Mouse (Mus musculus) testis, postnatal 14 days (tissue): Measurements from ENCODE around the gene Aldh3a2.
A peak's percentile ranks its signal among the peaks of the same experiment; 100 is the strongest.
"Not testable (repeated sequence)": the region's sequence is repeated elsewhere in the genome, so short reads cannot be mapped to it uniquely, and the experiment has no call there.

Experiments
- DNase-seq: peaks from one replicate; pipeline ENCODE4 v3.0.0; 2021; ENCODE audit warnings: low spot score

The Aldh3a2 gene

GRCm38 (mm10) chr11:61215936-61216335 lies 51.3 kb downstream of the Aldh3a2 start:
- DNase-seq, result no peak

- DNase-seq, result no peak
These were observed 55.2 kb downstream of the Aldh3a2 start for GRCm38 (mm10) chr11:61212102-61212501.

- no peak for DNase-seq
These were observed 58.9 kb downstream of the Aldh3a2 start for GRCm38 (mm10) chr11:61208316-61208715.

- DNase-seq, result no peak
These were observed 59.6 kb downstream of the Aldh3a2 start, which contains the start of gene Aldh3a1 for GRCm38 (mm10) chr11:61207487-61208246. TSS of gene Aldh3a1 (plus strand) at chr11:61207537.

- DNase-seq, result no peak
These were observed 61.1 kb downstream of the Aldh3a2 start for GRCm38 (mm10) chr11:61206136-61206535.

GRCm38 (mm10) chr11:61205167-61205950 lies 61.9 kb downstream of the Aldh3a2 start:
- DNase-seq, result no peak

- no peak for DNase-seq
These were observed 64.5 kb downstream of the Aldh3a2 start for GRCm38 (mm10) chr11:61202810-61203209.

GRCm38 (mm10) chr11:61202186-61202585 lies 65.1 kb downstream of the Aldh3a2 start:
- DNase-seq, result no peak

- DNase-seq, result no peak
These were observed 67.5 kb downstream of the Aldh3a2 start for GRCm38 (mm10) chr11:61199620-61200362.

- DNase-seq, result no peak
These were observed 69.3 kb downstream of the Aldh3a2 start for GRCm38 (mm10) chr11:61197935-61198334.

GRCm38 (mm10) chr11:61196616-61197353 lies 70.5 kb downstream of the Aldh3a2 start:
- DNase-seq, result no peak

GRCm38 (mm10) chr11:61193392-61193791 lies 73.9 kb downstream of the Aldh3a2 start:
- peak; percentile 59 for DNase-seq

- DNase-seq, result no peak
These were observed 74.5 kb downstream of the Aldh3a2 start for GRCm38 (mm10) chr11:61192779-61193178.

- not testable (repeated sequence) for DNase-seq
These were observed 75.1 kb downstream of the Aldh3a2 start for GRCm38 (mm10) chr11:61192123-61192522.

- DNase-seq, result no peak
These were observed 76.5 kb downstream of the Aldh3a2 start for GRCm38 (mm10) chr11:61190776-61191175.

- no peak for DNase-seq
These were observed 83.4 kb downstream of the Aldh3a2 start for GRCm38 (mm10) chr11:61183820-61184219.

- DNase-seq, result no peak
These were observed 85.6 kb downstream of the Aldh3a2 start for GRCm38 (mm10) chr11:61181624-61182023.

- DNase-seq, result no peak
These were observed 86.9 kb downstream of the Aldh3a2 start for GRCm38 (mm10) chr11:61180361-61180760.

- no peak for DNase-seq
These were observed 90.9 kb downstream of the Aldh3a2 start for GRCm38 (mm10) chr11:61176321-61176720.

GRCm38 (mm10) chr11:61175778-61176177 lies 91.5 kb downstream of the Aldh3a2 start:
- DNase-seq, result no peak

- peak; percentile 100 for DNase-seq
These were observed 92.2 kb downstream of the Aldh3a2 start, which contains the start of gene Usp22 for GRCm38 (mm10) chr11:61174821-61175658. TSS of gene Usp22 (minus strand) at chr11:61175055.
